Mouse (Mus musculus): ENCODE measurements at regions not wholly inside any gene's neighbourhood (a gene's known extent, or its start where the extent isn't known, plus 50 kb on each side); places are given as distances from the start of the nearest gene placed in this dataset.

DNA sequence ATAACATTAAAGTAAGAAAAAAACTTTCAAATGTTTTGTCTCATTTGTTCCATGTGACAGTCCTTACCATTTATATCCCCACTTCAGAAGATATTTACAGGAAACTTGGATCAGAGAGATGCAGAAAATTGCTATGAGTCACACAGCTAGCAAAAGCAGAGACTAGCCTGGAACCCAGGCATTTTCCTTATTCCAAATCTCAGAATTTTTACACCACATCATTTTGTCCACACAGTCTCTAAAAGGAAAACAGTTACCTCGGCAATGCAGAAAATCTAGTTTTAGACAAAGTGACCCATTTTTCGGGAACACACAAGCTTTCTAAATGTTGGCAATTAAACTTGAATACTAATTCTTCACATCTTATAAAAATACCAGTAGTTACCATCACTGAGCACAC lies 329.3 kb downstream of the Elavl2 start:
- no peak for DNase-seq
- TF ChIP-seq POLR2A (IDR thresholded peaks at IDR 0.05; ENCODE audit: borderline replicate concordance, extremely low read depth, low read depth, low read length) (no peak), CTCF (IDR thresholded peaks at IDR 0.05; ENCODE audit: insufficient read depth, low read length) (no peak)
- no peaks in the 10 kb centered on the region for H3K4me1 ChIP-seq (ENCODE audit: control insufficient read depth, insufficient read depth, low read length)
- 90% methylated on average over 2 of the region's 2 CpGs for WGBS
- no peak overlapping the region for H3K4me3 ChIP-seq (replicated peaks; ENCODE audit: extremely low read depth, low read depth, low read length)

DNA sequence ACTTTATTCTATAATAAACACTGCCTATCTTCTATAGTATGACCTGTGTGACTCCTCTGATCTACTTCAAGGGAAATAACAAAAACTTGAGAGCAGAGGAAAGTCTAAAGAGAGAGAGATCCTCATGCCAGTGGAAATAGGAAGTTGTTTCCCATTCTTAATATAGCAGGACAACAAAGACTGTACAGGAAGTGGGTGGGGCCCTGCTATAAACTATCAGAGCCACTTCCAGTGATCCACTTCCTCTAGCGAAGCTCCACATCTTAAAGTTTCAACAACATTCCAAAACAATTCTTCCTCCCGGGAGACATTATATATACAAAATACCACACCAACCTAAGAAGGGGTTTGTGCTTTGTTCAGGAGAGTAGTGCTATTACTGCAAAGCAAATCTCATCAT lies 339.7 kb downstream of the Elavl2 start:
- WGBS = 20% methylated on average over 2 of the region's 2 CpGs
- DNase-seq = no peak
- Histone ChIP-seq H3K4me3 (replicated peaks; ENCODE audit: extremely low read depth, low read depth, low read length) (no peak overlapping the region), H3K4me1 (ENCODE audit: control insufficient read depth, insufficient read depth, low read length) (no peaks in the 10 kb centered on the region)
- no peak for TF ChIP-seq POLR2A (IDR thresholded peaks at IDR 0.05; ENCODE audit: borderline replicate concordance, extremely low read depth, low read depth, low read length)
- no peak for TF ChIP-seq CTCF (IDR thresholded peaks at IDR 0.05; ENCODE audit: insufficient read depth, low read length)

- WGBS = 50% methylated on average over 2 of the region's 2 CpGs
- DNase-seq = no peak
- TF ChIP-seq POLR2A (IDR thresholded peaks at IDR 0.05; ENCODE audit: borderline replicate concordance, extremely low read depth, low read depth, low read length) (no peak), CTCF (IDR thresholded peaks at IDR 0.05; ENCODE audit: insufficient read depth, low read length) (no peak)
- Histone ChIP-seq H3K4me1 (ENCODE audit: control insufficient read depth, insufficient read depth, low read length) (no peaks in the 10 kb centered on the region), H3K4me3 (replicated peaks; ENCODE audit: extremely low read depth, low read depth, low read length) (no peak overlapping the region)
Measured at GRCm38 (mm10) chr4:91051913-91052312, 348.7 kb downstream of the Elavl2 start.

- TF ChIP-seq CTCF (IDR thresholded peaks at IDR 0.05; ENCODE audit: insufficient read depth, low read length) = no peak
- no peak for TF ChIP-seq POLR2A (IDR thresholded peaks at IDR 0.05; ENCODE audit: borderline replicate concordance, extremely low read depth, low read depth, low read length)
- no peak for DNase-seq
- WGBS = 70% methylated on average over 2 of the region's 2 CpGs
- no peaks in the 10 kb centered on the region for H3K4me1 ChIP-seq (ENCODE audit: control insufficient read depth, insufficient read depth, low read length)
- no peak overlapping the region for H3K4me3 ChIP-seq (replicated peaks; ENCODE audit: extremely low read depth, low read depth, low read length)
Measured at GRCm38 (mm10) chr4:91029462-91029861, 371.1 kb downstream of the Elavl2 start.

- TF ChIP-seq CTCF (IDR thresholded peaks at IDR 0.05; ENCODE audit: insufficient read depth, low read length) (no peak), POLR2A (IDR thresholded peaks at IDR 0.05; ENCODE audit: borderline replicate concordance, extremely low read depth, low read depth, low read length) (no peak)
- DNase-seq = no peak
- Histone ChIP-seq H3K4me3 (replicated peaks; ENCODE audit: extremely low read depth, low read depth, low read length) (no peak overlapping the region), H3K4me1 (ENCODE audit: control insufficient read depth, insufficient read depth, low read length) (no peaks in the 10 kb centered on the region)
- WGBS = 67% methylated on average over 6 of the region's 6 CpGs
Measured at GRCm38 (mm10) chr4:91028013-91028626, 372.5 kb downstream of the Elavl2 start.

DNA sequence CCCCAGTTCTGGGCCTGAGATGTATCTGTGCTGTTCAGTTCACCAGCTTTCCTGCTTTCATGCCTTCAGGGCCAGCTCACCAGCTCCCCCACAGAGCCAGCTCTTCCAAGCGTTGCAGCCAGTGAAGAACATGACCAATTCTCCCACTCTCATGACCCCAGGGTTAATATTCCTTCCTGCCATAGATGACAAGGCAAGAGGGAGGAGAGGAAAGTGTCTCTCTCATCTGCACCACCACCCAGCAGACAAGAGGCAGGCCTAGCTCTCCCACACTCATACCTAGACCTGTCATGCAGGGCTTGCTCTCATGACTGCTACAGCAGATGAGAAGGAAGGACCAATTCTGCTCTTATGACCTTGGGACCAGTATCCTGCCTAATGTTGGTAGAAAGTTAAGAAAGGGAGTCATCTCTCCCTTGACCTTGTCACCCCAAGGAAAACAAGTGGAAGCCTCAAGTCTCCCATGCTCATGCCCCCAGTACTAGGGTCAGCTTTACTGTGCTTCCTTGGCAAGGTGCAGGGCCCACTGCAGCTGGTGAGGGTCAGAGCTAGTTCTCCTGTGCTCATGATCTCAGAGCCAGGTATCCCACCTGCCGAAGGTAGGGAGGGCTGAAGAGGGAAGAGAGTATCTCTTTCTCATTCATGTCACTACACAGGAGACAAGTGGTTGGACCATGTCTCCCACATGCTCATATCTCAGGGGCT lies 404.0 kb downstream of the Elavl2 start:
- TF ChIP-seq POLR2A (IDR thresholded peaks at IDR 0.05; ENCODE audit: borderline replicate concordance, extremely low read depth, low read depth, low read length) (no peak), CTCF (IDR thresholded peaks at IDR 0.05; ENCODE audit: insufficient read depth, low read length) (no peak)
- no peak overlapping the region for H3K4me3 ChIP-seq (replicated peaks; ENCODE audit: extremely low read depth, low read depth, low read length)
- DNase-seq = no peak
- H3K4me1 ChIP-seq (ENCODE audit: control insufficient read depth, insufficient read depth, low read length) = no peaks in the 10 kb centered on the region
- WGBS = 75% methylated on average over 2 of the region's 2 CpGs

DNA sequence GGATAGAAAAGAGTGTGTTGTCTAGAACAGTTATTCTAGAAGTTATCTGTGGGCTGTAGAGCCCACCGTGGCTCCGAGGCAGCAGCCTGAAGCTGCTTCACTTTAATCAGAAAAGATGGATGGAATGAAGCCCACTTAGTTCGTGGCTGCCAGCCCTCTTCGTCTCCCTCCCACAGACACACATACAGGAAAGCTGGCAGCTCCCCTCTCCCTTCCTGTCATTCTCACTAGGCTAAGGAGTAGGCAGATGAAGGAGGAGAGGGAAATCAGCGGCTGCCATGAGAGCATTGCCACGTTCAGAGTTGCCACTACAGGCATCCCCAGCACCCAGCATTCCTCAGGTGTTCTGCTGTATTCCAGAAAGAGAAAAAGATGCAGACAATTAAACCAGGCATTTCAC lies 435.9 kb downstream of the Elavl2 start:
- DNase-seq = no peak
- TF ChIP-seq POLR2A (IDR thresholded peaks at IDR 0.05; ENCODE audit: borderline replicate concordance, extremely low read depth, low read depth, low read length) (no peak), CTCF (IDR thresholded peaks at IDR 0.05; ENCODE audit: insufficient read depth, low read length) (no peak)
- H3K4me1 ChIP-seq (ENCODE audit: control insufficient read depth, insufficient read depth, low read length) = no peaks in the 10 kb centered on the region
- no peak overlapping the region for H3K4me3 ChIP-seq (replicated peaks; ENCODE audit: extremely low read depth, low read depth, low read length)
- 22% methylated on average over 6 of the region's 6 CpGs for WGBS

- Histone ChIP-seq H3K4me3 (replicated peaks; ENCODE audit: extremely low read depth, low read depth, low read length) (no peak overlapping the region), H3K4me1 (ENCODE audit: control insufficient read depth, insufficient read depth, low read length) (no peaks in the 10 kb centered on the region)
- TF ChIP-seq POLR2A (IDR thresholded peaks at IDR 0.05; ENCODE audit: borderline replicate concordance, extremely low read depth, low read depth, low read length) (no peak), CTCF (IDR thresholded peaks at IDR 0.05; ENCODE audit: insufficient read depth, low read length) (no peak)
- no peak for DNase-seq
- 65% methylated on average over 4 of the region's 4 CpGs for WGBS
Measured at GRCm38 (mm10) chr4:90943687-90944385, 456.7 kb downstream of the Elavl2 start.

DNA sequence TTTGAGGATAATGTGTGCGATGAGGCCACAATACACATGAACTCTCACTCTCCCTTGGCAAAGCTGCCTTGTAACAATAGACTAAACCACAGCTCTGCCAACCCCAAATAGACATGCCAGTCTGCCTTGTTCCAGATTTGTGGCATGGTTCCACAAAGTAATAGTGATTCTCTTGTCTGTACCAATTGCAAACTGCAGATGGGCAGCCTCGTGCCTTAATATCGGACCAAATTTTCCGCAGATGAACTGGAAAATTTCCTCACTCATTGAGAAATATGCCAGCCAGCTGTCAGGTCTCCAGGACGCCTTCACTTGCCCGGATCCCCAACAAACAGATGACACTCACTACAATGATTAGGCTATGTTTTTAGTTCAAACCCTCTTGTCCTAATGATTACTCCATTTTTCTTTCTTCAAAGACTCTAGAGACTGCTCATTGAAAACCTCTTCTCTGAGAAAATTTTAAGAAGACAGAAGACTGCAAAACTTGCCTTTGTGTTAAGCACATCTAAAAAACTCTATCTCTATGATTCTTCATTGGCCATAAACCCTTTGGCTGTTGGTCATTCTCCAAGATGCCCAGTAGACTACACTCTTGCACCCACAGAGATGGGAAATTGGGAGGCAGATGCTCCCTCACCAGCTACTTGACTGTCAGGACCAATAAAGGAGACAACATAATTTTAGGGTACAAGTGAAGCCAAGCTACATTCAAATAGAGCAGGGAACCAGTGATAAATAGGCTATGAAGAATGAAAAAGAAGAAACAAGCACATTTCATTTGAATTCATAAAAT lies 483.1 kb downstream of the Elavl2 start:
- Histone ChIP-seq H3K4me1 (ENCODE audit: control insufficient read depth, insufficient read depth, low read length) (no peaks in the 10 kb centered on the region), H3K4me3 (replicated peaks; ENCODE audit: extremely low read depth, low read depth, low read length) (no peak overlapping the region)
- 82% methylated on average over 6 of the region's 6 CpGs for WGBS
- DNase-seq = no peak
- no peak for TF ChIP-seq CTCF (IDR thresholded peaks at IDR 0.05; ENCODE audit: insufficient read depth, low read length)
- TF ChIP-seq POLR2A (IDR thresholded peaks at IDR 0.05; ENCODE audit: borderline replicate concordance, extremely low read depth, low read depth, low read length) = no peak
